8 mouse cellular contexts compared by ENCODE assay signal in genomic region chr9:22306726-22307125, GRCm38 (mm10). TPM values are rescaled to one million over a fixed set of nuclear protein-coding genes. Genes with fewer than 3 reads are reported as not detected.
DNase-seq lines count a peak whose midpoint lies in the region; ATAC-seq and TF ChIP-seq lines count a peak whose summit lies in the region.

No protein-coding gene starts in this region.

- no peak for TF ChIP-seq CTCF in spleen, adult 2 months (IDR thresholded peaks at IDR 0.05; ENCODE audit: extremely low read depth, insufficient read depth, insufficient read length, insufficient replicate concordance)

- H3K9ac ChIP-seq in hindbrain, embryonic 16.5 days (ENCODE audit: low read depth, low read length): peak overlapping the region; percentile 99
- H3K9ac ChIP-seq in midbrain, embryonic 15.5 days: peak overlapping the region; percentile 99

- no peak overlapping the region for H3K27ac ChIP-seq in spleen, adult 2 months (ENCODE audit: insufficient read depth, low read length)
- peak overlapping the region; percentile 90 for H3K27ac ChIP-seq in hindbrain, embryonic 16.5 days (ENCODE audit: low read depth, low read length)
- H3K27ac ChIP-seq in midbrain, embryonic 15.5 days: peak overlapping the region; percentile 93

- H3K4me1 ChIP-seq in erythroblast, embryonic 14.5 days (ENCODE audit: control insufficient read depth): peaks cover 21% of the 10 kb centered on the region
- peaks cover 5% of the 10 kb centered on the region for H3K4me1 ChIP-seq in spleen, adult 2 months (ENCODE audit: control insufficient read depth, insufficient read depth, insufficient read length)
- peaks cover 9% of the 10 kb centered on the region for H3K4me1 ChIP-seq in hindbrain, embryonic 16.5 days (ENCODE audit: control insufficient read depth, insufficient read depth, low read depth, low read length)
- H3K4me1 ChIP-seq in midbrain, embryonic 15.5 days: peaks cover 10% of the 10 kb centered on the region

- WGBS in spleen, adult 2 months: 34% methylated on average over 6 of the region's 6 CpGs
- WGBS in hindbrain, embryonic 16.5 days: 13% methylated on average over 6 of the region's 6 CpGs
- 16% methylated on average over 6 of the region's 6 CpGs for WGBS in midbrain, embryonic 15.5 days

- peak overlapping the region; percentile 81 for H3K4me3 ChIP-seq in erythroblast, embryonic 14.5 days (replicated peaks)
- H3K4me3 ChIP-seq in spleen, adult 2 months (ENCODE audit: extremely low read depth, insufficient read depth, insufficient read length): peak overlapping the region; percentile 91; the same call in 1 of the 2 replicates
- peak overlapping the region; percentile 81 for H3K4me3 ChIP-seq in hindbrain, embryonic 16.5 days (ENCODE audit: low read length)
- peak overlapping the region; percentile 88 for H3K4me3 ChIP-seq in midbrain, embryonic 15.5 days

- peaks cover 4% of the 10 kb centered on the region for H3K9me3 ChIP-seq in erythroblast, embryonic 14.5 days (ENCODE audit: control insufficient read depth, low read length)
- peaks cover 8% of the 10 kb centered on the region for H3K9me3 ChIP-seq in hindbrain, embryonic 16.5 days (ENCODE audit: control insufficient read depth, low read length)
- peaks cover 3% of the 10 kb centered on the region; the same call in 1 of the 2 replicates for H3K9me3 ChIP-seq in midbrain, embryonic 15.5 days

- peaks cover 8% of the 10 kb centered on the region for H3K27me3 ChIP-seq in erythroblast, embryonic 14.5 days (ENCODE audit: control insufficient read depth)
- no peaks in the 10 kb centered on the region for H3K27me3 ChIP-seq in spleen, adult 2 months (ENCODE audit: control insufficient read depth, insufficient read depth, low read length)
- no peaks in the 10 kb centered on the region for H3K27me3 ChIP-seq in hindbrain, embryonic 16.5 days (replicated peaks; ENCODE audit: control insufficient read depth, insufficient read depth, low read length)
- no peaks in the 10 kb centered on the region for H3K27me3 ChIP-seq in midbrain, embryonic 15.5 days (replicated peaks)

- TF ChIP-seq POLR2A in spleen, adult 2 months (IDR thresholded peaks at IDR 0.05; ENCODE audit: low read depth, low read length): no peak

- peak overlapping the region; percentile 83 for H3K4me2 ChIP-seq in hindbrain, embryonic 16.5 days (ENCODE audit: low read length)
- peak overlapping the region; percentile 73 for H3K4me2 ChIP-seq in midbrain, embryonic 15.5 days

- ATAC-seq in erythroblast, adult 5-6 weeks (replicated peaks; ENCODE audit: low FRiP score, poor library complexity, severe bottlenecking): no peak
- ATAC-seq in hindbrain, embryonic 16.5 days: peak; percentile 31
- ATAC-seq in midbrain, embryonic 15.5 days (replicated peaks): peak; percentile 59

- intact Hi-C loops in gastrocnemius, postnatal 14 days (cut with DNase I; ENCODE audit: low total_unique reads): no loop called here

- DNase-seq in spleen, adult 2 months (ENCODE audit: low read depth in 1 of 2, low spot score in 2 of 2): no peak
- no peak for DNase-seq in spleen, postnatal 14 days (ENCODE audit: low spot score in 2 of 2)
- DNase-seq in urinary bladder, adult 2 months (ENCODE audit: low spot score): no peak
- no peak for DNase-seq in gastrocnemius, postnatal 14 days

- no peaks in the 10 kb centered on the region; the same call in 1 of the 2 replicates for H3K36me3 ChIP-seq in erythroblast, embryonic 14.5 days (ENCODE audit: control insufficient read depth)
- peaks cover 3% of the 10 kb centered on the region for H3K36me3 ChIP-seq in spleen, adult 2 months (ENCODE audit: control insufficient read depth, insufficient read depth, low read length)
- H3K36me3 ChIP-seq in hindbrain, embryonic 16.5 days (ENCODE audit: control insufficient read depth, insufficient read depth, low read length): peaks cover 26% of the 10 kb centered on the region
- peaks cover 27% of the 10 kb centered on the region for H3K36me3 ChIP-seq in midbrain, embryonic 15.5 days (replicated peaks)

RNA-seq across cellular contexts. Expression of gene Zfp810, which starts 0.7 kb away (rescaled TPM):
- polyA plus RNA-seq in erythroblast, embryonic 14.5 days (2012): 0.05 and 0.07 TPM in 2 replicates
- total RNA-seq in erythroblast, adult 5-6 weeks (2015; ENCODE audit: low replicate concordance): 0.63 and 4.0 TPM in 2 replicates
- 0.43 and 3.2 TPM in 2 replicates for total RNA-seq in erythroblast, adult 5-6 weeks (2017; ENCODE audit: low replicate concordance)
- 3.7 and 4.0 TPM in 2 replicates for polyA plus RNA-seq in spleen, adult 2 months (2012; rRNA removed)
- polyA plus RNA-seq in hindbrain, embryonic 16.5 days (2015; fragmentation: Nextera tagmentation; extraction: Ambion mirVana): 23.0 and 25.0 TPM in 2 replicates
- polyA plus RNA-seq in midbrain, embryonic 15.5 days (2015; fragmentation: Nextera tagmentation; extraction: Ambion mirVana): 32.4 and 39.2 TPM in 2 replicates
- 11.9 and 12.6 TPM in 2 replicates for polyA plus RNA-seq in urinary bladder, adult 2 months (2012; rRNA removed)
- 1 to 10 TPM; 1.4 to 1.6 TPM for total RNA-seq in gastrocnemius, postnatal 14 days (2021)

RNA-seq across cellular contexts. Expression of gene Zfp599, which starts 47.0 kb away (rescaled TPM):
- not detected in 2 replicates for polyA plus RNA-seq in erythroblast, embryonic 14.5 days (2012)
- 0.96 and 4.0 TPM in 2 replicates for total RNA-seq in erythroblast, adult 5-6 weeks (2015; ENCODE audit: low replicate concordance)
- 0.17 TPM in 1 of 2 replicates, not detected in the other for total RNA-seq in erythroblast, adult 5-6 weeks (2017; ENCODE audit: low replicate concordance)
- 0.13 and 0.15 TPM in 2 replicates for polyA plus RNA-seq in spleen, adult 2 months (2012; rRNA removed)
- 7.1 and 7.4 TPM in 2 replicates for polyA plus RNA-seq in hindbrain, embryonic 16.5 days (2015; fragmentation: Nextera tagmentation; extraction: Ambion mirVana)
- polyA plus RNA-seq in midbrain, embryonic 15.5 days (2015; fragmentation: Nextera tagmentation; extraction: Ambion mirVana): 11.4 and 13.2 TPM in 2 replicates
- 0.26 and 0.34 TPM in 2 replicates for polyA plus RNA-seq in urinary bladder, adult 2 months (2012; rRNA removed)
- under 1 TPM in 1 of 2 experiments, not detected in 1; 0.08 TPM for total RNA-seq in gastrocnemius, postnatal 14 days (2021)
